Mouse (Mus musculus) thymus, postnatal 10 days (tissue): ENCODE results near the gene Dlgap4.
"Not testable (repeated sequence)": the region's sequence is repeated elsewhere in the genome, so short reads cannot be mapped to it uniquely, and the experiment has no call there.

Experiments
- DNase-seq, 2 experiments: peaks; one replicate each; pipeline ENCODE4 v3.0.0; 2021; ENCODE audit warnings: low spot score in 2 of 2

Gene Dlgap4

DNA sequence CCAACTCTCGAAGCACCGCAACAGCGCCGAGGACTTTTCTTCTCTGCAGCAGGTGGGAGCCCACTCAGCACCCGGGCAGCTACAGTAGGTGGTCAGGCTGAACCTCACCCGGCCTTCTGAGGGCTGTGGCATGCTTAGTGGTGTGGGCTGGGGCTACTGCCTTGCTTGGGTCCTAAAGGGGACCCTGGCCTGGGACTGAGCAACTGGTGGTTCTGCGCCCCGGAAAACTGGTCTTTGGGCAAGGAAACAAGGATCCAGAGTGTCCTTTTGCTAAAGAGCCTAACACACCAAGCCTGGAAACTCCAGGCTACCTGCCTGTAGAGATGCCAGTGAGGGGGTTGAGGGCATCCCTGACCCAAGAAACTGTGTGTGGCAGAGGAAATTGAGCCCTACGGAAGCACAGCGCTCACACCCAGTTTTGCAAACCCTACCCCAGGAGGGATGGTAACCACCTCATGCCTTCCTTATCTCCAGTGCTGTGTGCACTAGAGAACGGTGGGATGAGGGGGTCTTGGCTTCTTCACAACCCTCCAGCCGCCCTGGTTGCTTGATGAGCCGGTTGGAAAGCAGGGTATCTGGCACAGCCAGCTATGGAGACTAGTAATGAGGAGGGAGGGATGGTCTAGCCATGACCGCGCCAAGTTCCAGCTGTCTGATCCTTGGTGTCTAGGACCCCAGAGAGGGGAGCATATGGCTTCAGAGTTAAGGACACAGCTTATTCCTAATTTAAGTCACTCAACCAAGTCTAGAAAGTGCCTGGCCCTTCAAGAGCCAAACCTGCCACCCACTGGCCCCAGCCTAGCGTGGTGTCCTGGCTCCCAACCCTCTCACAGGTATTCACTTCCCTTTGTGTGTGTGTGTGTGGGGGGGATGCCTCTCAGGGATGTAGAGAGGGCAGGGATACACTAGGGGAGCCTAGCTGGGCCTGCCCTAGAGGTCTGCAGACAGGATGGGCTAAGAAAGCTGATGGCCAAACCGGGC, 162.2 kb downstream of the Dlgap4 start:
- DNase-seq, result no peak

DNA sequence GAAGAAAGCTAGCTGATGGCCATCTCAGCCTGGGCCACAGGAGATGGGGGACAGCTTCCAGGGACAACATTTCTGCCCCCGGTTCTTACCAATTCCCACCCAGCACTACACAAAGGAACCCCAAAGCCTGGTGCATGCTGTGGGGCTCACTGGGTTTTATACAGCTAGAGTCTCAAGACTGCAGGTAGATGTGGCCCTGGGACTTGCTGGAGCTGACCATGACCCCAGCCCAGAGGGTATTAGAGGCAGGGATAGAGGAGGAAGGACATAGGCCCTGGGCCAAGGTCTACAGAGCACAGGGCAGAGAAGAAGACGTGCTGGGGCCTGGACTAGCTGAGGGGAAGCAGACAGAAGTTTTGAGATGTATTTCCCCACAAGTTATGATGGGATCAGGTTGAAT, 163.4 kb downstream of the Dlgap4 start:
- DNase-seq, result no peak

- no peak for DNase-seq
Measured at GRCm38 (mm10) chr2:156777326-156778004, 164.0 kb downstream of the Dlgap4 start.

DNA sequence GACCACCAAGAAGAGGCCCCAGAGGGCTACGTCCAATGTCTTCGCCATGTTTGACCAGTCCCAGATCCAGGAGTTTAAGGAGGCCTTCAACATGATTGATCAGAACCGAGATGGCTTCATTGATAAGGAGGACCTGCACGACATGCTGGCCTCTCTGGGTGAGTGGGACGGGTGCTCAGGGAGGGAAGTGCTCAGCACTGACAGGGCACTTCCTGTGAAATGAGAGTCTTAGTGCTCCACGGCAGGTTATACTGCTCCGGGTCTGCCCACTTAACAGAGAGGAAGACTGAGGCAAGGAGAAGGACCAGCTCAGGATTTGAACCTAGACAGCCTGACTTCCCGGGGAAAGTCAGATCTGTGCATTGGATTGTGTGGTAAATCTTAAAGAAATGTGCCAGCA, 165.1 kb downstream of the Dlgap4 start:
- no peak for DNase-seq

DNA sequence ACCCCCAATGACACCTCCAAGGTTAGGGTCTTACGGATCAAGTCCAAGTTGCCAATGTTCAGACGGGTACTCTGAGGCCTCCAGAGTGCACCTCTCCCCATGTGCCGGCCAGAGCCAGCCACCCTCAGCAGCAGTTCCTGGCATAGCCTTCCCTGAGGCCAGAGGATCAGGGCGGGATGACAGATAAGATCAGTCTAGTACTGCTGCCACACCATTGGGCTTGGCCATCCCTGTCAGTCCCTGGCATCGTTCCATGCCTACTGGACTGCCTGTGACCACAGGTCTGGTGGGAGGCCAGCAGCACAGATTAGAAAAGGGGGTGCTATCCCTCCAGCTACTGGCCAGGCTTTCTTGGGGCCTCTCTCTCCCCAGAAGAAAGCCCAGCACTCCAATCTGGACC, 165.5 kb downstream of the Dlgap4 start:
- DNase-seq, result no peak

DNA sequence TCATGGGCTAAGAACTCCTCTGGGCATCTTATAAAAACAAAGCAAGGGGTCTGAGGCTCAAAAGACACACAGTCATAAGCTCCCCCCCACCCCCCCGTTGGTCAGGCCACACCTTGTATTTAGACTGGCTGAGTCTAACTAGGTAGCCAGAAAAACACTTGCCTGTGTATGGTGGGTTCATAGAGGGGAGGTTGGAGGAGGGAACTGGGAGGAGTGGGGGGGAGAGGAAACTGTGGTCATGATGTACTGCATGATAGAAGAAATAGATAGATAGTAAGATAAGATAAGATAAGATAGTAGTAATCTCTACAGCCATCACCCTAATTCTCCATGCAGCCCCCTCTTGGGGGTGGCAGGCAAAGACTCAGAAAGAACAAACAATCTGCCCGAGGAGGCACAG, 166.0 kb downstream of the Dlgap4 start:
- DNase-seq, result no peak

GRCm38 (mm10) chr2:156780129-156780528, 166.6 kb downstream of the Dlgap4 start:
- no peak for DNase-seq

- DNase-seq, result no peak
Measured at GRCm38 (mm10) chr2:156780752-156781151, 167.2 kb downstream of the Dlgap4 start.

DNA sequence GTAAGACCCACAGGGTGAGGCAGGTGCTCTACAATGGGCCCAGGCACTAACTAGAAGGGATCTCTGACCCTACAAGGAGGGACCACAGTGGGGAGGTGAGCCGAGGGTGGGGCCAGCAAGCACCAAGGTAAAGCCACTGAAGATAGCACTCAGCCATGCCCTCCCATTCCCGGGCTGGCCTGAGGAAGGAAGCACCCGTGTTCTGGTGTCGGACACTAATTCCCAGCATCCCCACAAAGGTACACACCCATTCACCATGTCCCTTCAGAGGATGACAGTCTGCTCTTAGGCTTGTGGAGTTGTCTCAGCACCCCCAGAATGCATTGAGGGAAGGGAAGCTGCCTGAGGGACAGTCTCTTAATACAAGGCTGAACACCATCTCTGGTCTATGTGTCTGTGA, 167.8 kb downstream of the Dlgap4 start:
- no peak for DNase-seq

DNA sequence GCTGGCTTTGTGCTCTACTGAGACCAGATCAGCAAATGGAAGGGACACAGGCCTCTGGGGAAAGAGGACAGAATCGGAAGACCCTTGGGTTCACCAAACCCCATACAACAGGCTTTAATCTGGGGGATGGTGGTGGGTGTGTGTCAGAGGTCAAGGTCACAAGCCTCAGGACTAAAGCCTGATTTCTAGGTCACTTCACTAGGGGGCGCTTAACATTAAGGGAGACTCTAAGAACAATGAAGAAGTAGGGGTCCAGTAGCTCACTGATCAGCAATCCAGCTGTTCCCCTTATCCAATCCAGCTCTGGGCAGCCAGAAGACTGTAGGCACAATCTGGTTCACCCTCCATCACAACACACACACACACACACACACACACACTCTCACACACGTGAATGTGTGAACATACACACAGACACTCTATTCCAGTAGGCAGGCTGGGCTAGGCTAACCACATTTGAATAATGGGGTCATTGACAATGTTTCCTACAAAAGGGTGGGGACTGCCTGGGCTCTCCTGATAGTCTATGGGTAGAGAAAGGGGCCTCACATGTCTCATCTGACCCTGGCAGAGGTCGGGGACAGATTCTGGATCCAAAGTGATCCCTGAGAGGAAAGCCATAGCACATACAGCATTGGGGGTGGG, 168.5 kb downstream of the Dlgap4 start:
- DNase-seq, result no peak

DNA sequence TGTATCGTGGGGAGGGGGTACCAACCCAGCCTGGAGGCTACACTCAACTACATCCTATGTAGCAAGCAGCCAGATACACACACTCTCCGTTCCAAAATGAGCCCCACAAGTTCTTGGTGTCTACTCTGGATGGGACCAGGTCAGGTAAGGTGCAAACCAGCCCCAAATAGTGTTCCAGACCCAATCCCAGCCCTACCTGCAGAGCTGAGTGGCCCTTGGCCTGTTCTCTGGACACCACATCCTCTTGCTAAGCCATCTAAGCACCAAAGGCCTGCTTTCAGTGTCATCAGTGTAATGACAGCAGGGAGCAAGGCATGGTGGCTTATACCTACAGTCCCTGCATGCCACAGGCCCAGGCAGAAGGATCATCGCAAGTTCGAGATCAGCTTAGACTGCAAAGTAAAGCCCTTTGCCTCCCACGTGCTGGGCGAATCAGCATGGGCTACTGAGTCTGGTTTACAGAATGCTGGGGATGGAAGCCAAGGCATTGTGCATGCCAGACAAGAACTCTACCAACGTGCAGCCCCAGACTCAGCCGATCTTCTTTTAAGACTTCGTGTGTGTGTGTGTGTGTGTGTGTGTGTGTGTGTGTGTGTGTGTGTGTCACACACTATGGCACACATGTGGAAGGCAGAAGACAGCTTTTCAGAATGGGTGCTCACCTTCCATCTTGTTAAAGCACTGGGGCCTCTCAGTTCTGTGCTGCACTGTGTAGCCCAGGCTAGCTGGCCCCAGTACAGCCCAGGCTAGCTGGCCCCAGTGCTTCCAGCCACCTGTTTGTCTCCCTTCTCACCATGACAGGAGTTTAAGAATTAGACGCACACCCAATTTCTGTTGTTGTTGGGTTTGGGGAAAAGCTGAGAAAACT, 169.2 kb downstream of the Dlgap4 start:
- no peak for DNase-seq

DNA sequence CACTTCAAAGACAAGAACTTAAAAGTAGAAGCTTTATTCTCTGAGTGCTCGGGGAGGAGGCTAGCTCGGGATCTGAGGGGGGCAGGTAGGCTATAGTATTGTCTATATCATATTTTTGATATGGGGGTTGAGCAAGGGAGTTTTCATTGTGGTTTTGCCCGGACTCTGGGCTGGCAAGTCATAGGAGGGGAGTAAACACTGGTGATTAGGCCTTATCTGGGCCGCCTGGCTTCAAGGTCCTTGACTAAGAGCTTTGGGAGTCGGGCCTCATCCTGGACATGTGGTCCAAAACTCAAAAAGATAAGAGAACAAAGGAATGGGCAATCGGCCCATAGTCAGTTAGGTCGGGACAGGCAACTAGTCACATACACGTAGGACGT, 169.8 kb downstream of the Dlgap4 start:
- no peak for DNase-seq

- no peak for DNase-seq
Measured at GRCm38 (mm10) chr2:156784016-156784585, 170.6 kb downstream of the Dlgap4 start.

DNA sequence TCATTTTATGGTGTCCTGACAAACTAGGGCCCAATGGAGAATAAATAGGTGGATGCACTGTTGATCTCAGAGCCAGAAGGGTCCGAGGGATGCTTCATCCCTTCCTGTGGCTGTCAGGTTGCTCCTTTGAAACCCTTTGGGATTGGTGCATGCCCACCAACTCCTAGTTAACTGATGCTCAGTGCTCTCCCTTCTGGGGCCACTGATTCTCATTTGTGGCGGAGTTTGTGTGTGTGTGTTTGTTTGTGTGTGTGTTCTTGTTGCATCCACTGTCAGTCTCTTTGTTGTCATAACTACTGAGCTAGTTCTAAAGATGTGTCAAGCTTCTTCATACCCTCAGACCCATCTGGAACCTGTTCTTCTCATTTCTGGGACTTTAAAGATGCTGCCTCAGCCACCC, 171.4 kb downstream of the Dlgap4 start:
- DNase-seq, result no peak

- DNase-seq, result not testable (repeated sequence)
Measured at GRCm38 (mm10) chr2:156786369-156786768, 172.9 kb downstream of the Dlgap4 start.

DNA sequence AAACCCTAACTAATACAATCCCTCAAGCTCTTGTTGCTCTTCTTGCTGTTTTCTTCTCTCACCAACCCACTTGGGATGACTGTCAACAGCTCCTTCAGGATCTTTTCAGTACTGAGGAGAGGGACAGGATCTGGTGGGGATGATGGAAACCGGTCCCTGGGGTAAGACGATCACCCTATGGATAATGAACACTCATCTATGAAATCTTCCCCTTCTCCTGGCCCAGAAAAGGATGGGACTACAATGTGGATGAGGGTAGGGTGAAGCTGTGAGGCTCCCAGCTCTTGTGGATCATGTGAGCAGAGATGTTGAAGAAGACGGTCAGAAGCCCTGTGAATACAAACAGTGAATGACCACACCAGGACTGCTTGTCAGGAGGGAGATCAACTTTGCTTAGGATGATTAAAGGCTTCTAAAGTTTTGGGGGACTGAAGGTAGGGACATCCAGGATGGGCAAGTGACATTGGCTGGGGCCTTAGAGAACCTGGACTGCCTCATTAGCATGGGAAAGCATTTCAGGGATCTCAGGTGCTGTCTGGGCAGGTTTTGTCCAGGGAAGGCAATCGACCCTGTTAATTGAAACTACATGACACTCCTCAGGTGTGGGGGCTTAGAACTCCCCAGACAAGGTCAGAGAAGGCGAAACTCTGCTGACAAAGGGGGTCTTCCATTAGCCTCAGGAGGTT, 173.7 kb downstream of the Dlgap4 start:
- DNase-seq, result no peak

- no peak for DNase-seq
Measured at GRCm38 (mm10) chr2:156787776-156788105, 174.2 kb downstream of the Dlgap4 start.

- no peak for DNase-seq
Measured at GRCm38 (mm10) chr2:156788836-156789235, 175.3 kb downstream of the Dlgap4 start.

DNA sequence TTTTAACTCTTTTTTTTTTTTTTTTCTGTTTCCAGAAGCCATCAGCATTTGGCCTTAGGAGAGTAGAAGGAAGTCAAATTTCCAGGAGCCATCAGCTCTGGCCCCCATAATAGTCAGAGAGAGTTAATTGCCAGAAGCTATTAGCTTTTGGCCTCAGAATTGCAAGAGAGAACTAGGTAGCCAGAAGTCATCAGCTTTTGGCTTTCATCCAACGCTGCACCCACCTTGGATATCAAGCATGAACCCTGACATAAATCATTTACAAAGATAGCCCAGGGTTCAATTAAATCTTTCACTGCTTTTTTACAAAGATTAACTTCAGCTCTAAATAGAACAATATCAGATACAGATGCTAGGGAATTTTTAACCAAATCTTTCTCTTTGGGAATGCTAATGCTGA, 185.0 kb downstream of the Dlgap4 start:
- no peak for DNase-seq

DNA sequence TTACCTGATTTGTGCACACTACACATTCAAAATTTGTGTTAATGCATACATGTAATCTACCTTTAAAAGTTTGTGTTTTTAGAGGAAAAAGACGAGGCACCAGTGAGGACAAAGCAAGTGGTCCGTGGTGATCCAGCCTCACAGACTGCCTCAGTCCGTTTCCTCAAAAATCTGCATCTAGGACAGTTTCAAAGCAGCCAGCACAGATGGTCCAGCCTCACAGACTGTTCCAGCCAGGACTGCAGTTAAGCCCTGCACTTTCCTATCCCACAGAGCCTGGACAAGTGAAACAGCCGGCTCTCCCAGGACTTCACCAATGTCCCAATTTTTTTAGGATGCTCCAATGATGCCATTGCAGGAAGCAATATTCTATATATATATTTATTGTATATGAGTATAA, 187.5 kb downstream of the Dlgap4 start:
- DNase-seq, result no peak

GRCm38 (mm10) chr2:156802116-156802515, 188.6 kb downstream of the Dlgap4 start:
- DNase-seq, result not testable (repeated sequence)
